24 mouse cellular contexts compared by ENCODE assay signal in the genomic region with DNA sequence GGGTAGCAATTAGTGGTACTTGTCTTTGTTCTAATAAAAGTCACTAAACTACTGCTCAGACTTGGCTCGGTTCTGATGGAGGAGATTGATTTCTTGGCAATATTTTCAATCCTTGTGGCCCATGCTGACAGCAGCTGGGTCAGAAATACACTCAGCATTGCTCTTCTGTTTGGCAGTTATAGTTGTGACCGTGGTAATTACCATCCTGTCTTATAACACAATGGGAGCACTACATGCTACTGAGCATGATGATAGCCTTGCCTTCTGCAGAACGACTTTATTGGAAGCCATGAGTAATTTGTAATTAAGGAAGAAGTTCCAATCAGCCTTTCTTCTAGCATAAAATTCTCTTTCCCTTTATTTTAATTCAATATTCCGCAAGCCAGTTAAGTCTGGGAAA. TPM values are rescaled to one million over a fixed set of nuclear protein-coding genes. Genes with fewer than 3 reads are reported as not detected.
DNase-seq lines count a peak whose midpoint lies in the region; ATAC-seq and TF ChIP-seq lines count a peak whose summit lies in the region.
"Had no signal": no experiment of that assay in that cellular context is flagged by ENCODE, and none has a peak within 500 bp of the region (broad histone marks: within the 10 kb centered on the region; RNA-seq: fewer than 3 reads in every experiment).

No protein-coding gene starts in this region.

- no peak for ATAC-seq in forebrain, embryonic 14.5 days
- ATAC-seq in midbrain, postnatal 0 days (ENCODE audit: low FRiP score) = no peak
- no peak for ATAC-seq in midbrain, embryonic 13.5 days
- ATAC-seq: CD4-positive, CD25-positive, alpha-beta regulatory T cell, adult 4 months; intestine, postnatal 0 days had no signal

- H3K27ac ChIP-seq in forebrain, embryonic 14.5 days (ENCODE audit: low read depth, low read length) = no peak overlapping the region
- H3K27ac ChIP-seq in forebrain, embryonic 10.5 days = no peak overlapping the region
- no peak overlapping the region for H3K27ac ChIP-seq in midbrain, postnatal 0 days (ENCODE audit: low read depth, low read length)
- H3K27ac ChIP-seq in midbrain, embryonic 13.5 days = no peak overlapping the region
- peak overlapping the region; percentile 57; the same call in 1 of the 2 replicates for H3K27ac ChIP-seq in olfactory bulb, adult 2 months (ENCODE audit: insufficient read depth, low read depth, low read length)
- H3K27ac ChIP-seq in kidney, adult 2 months (ENCODE audit: insufficient read depth, low read depth, low read length) = no peak overlapping the region
- H3K27ac ChIP-seq: hindbrain, embryonic 10.5 days; hindbrain, embryonic 13.5 days had no signal

- no peak overlapping the region for H3K4me2 ChIP-seq in forebrain, embryonic 14.5 days (ENCODE audit: low read length)
- H3K4me2 ChIP-seq in midbrain, postnatal 0 days (ENCODE audit: low read depth, low read length, poor library complexity, severe bottlenecking) = no peak overlapping the region
- H3K4me2 ChIP-seq in midbrain, embryonic 13.5 days (replicated peaks) = no peak overlapping the region
- H3K4me2 ChIP-seq: heart, embryonic 11.5 days; hindbrain, embryonic 13.5 days had no signal

- no peak overlapping the region for H3K9ac ChIP-seq in forebrain, embryonic 14.5 days (ENCODE audit: low read length)
- H3K9ac ChIP-seq in midbrain, postnatal 0 days (replicated peaks; ENCODE audit: low read length, poor library complexity, severe bottlenecking) = no peak overlapping the region
- H3K9ac ChIP-seq in midbrain, embryonic 13.5 days (replicated peaks) = no peak overlapping the region
- H3K9ac ChIP-seq: hindbrain, embryonic 13.5 days had no signal

- H3K36me3 ChIP-seq in forebrain, embryonic 14.5 days (ENCODE audit: control insufficient read depth, insufficient read depth, low read length) = no peaks in the 10 kb centered on the region
- no peaks in the 10 kb centered on the region for H3K36me3 ChIP-seq in forebrain, embryonic 10.5 days (replicated peaks)
- no peaks in the 10 kb centered on the region for H3K36me3 ChIP-seq in midbrain, postnatal 0 days (ENCODE audit: insufficient read depth, low read length)
- H3K36me3 ChIP-seq in midbrain, embryonic 13.5 days = no peaks in the 10 kb centered on the region
- H3K36me3 ChIP-seq in kidney, adult 2 months (ENCODE audit: control insufficient read depth, insufficient read depth, low read length) = no peaks in the 10 kb centered on the region
- H3K36me3 ChIP-seq: hindbrain, embryonic 10.5 days; hindbrain, embryonic 13.5 days had no signal

- no peak overlapping the region for H3K4me3 ChIP-seq in forebrain, embryonic 14.5 days (ENCODE audit: low read depth, low read length)
- H3K4me3 ChIP-seq in forebrain, embryonic 10.5 days = no peak overlapping the region
- no peak overlapping the region for H3K4me3 ChIP-seq in midbrain, postnatal 0 days (ENCODE audit: low read depth, low read length)
- no peak overlapping the region for H3K4me3 ChIP-seq in midbrain, embryonic 13.5 days (replicated peaks)
- H3K4me3 ChIP-seq in olfactory bulb, adult 2 months (ENCODE audit: insufficient read depth, low read depth, low read length) = no peak overlapping the region
- H3K4me3 ChIP-seq in kidney, adult 2 months (ENCODE audit: insufficient read depth, low read depth, low read length) = no peak overlapping the region
- H3K4me3 ChIP-seq: hindbrain, embryonic 10.5 days; hindbrain, embryonic 13.5 days had no signal

- H3K9me3 ChIP-seq in forebrain, embryonic 14.5 days (replicated peaks; ENCODE audit: control insufficient read depth, low read length) = no peaks in the 10 kb centered on the region
- H3K9me3 ChIP-seq in forebrain, embryonic 10.5 days = no peaks in the 10 kb centered on the region
- no peaks in the 10 kb centered on the region for H3K9me3 ChIP-seq in midbrain, postnatal 0 days (ENCODE audit: low read length)
- no peaks in the 10 kb centered on the region for H3K9me3 ChIP-seq in midbrain, embryonic 13.5 days
- H3K9me3 ChIP-seq: hindbrain, embryonic 10.5 days; hindbrain, embryonic 13.5 days had no signal

- H3K4me1 ChIP-seq in forebrain, embryonic 14.5 days (ENCODE audit: control insufficient read depth, insufficient read depth, low read length) = no peaks in the 10 kb centered on the region
- no peaks in the 10 kb centered on the region for H3K4me1 ChIP-seq in forebrain, embryonic 10.5 days
- H3K4me1 ChIP-seq in midbrain, postnatal 0 days (ENCODE audit: insufficient read depth, low read length) = no peaks in the 10 kb centered on the region
- H3K4me1 ChIP-seq in midbrain, embryonic 13.5 days (replicated peaks) = no peaks in the 10 kb centered on the region
- H3K4me1 ChIP-seq in olfactory bulb, adult 2 months (ENCODE audit: control insufficient read depth, insufficient read depth, low read length) = no peaks in the 10 kb centered on the region
- H3K4me1 ChIP-seq in kidney, adult 2 months (ENCODE audit: control insufficient read depth, insufficient read depth, low read length) = no peaks in the 10 kb centered on the region
- H3K4me1 ChIP-seq: hindbrain, embryonic 10.5 days; hindbrain, embryonic 13.5 days had no signal

- TF ChIP-seq POLR2A in olfactory bulb, adult 2 months (IDR thresholded peaks at IDR 0.05; ENCODE audit: insufficient read depth, low read depth, low read length) = no peak
- no peak for TF ChIP-seq POLR2A in kidney, adult 2 months (IDR thresholded peaks at IDR 0.05; ENCODE audit: low read depth, low read length)

- H3K27me3 ChIP-seq in forebrain, embryonic 14.5 days (replicated peaks; ENCODE audit: control insufficient read depth, insufficient read depth, low read length) = no peaks in the 10 kb centered on the region
- no peaks in the 10 kb centered on the region for H3K27me3 ChIP-seq in forebrain, embryonic 10.5 days (ENCODE audit: poor library complexity, severe bottlenecking)
- no peaks in the 10 kb centered on the region for H3K27me3 ChIP-seq in midbrain, postnatal 0 days (ENCODE audit: insufficient read depth, low read length)
- H3K27me3 ChIP-seq in midbrain, embryonic 13.5 days = no peaks in the 10 kb centered on the region
- no peaks in the 10 kb centered on the region for H3K27me3 ChIP-seq in kidney, adult 2 months (replicated peaks; ENCODE audit: control insufficient read depth, insufficient read depth, low read length)
- H3K27me3 ChIP-seq: hindbrain, embryonic 13.5 days had no signal

- 58% methylated on average over 4 of the region's 4 CpGs for WGBS in forebrain, embryonic 14.5 days
- WGBS in forebrain, embryonic 10.5 days = 84% methylated on average over 4 of the region's 4 CpGs
- 69% methylated on average over 4 of the region's 4 CpGs for WGBS in midbrain, postnatal 0 days
- 78% methylated on average over 4 of the region's 4 CpGs for WGBS in midbrain, embryonic 13.5 days
- WGBS in olfactory bulb, adult 2 months = 22% methylated on average over 4 of the region's 4 CpGs
- WGBS in kidney, adult 2 months = 62% methylated on average over 4 of the region's 4 CpGs

- peak; percentile 29 for DNase-seq in forebrain, embryonic 14.5 days (ENCODE audit: low spot score)
- no peak for DNase-seq in forebrain, embryonic 10.5 days (ENCODE audit: extremely low spot score, low spot score)
- peak; percentile 47 for DNase-seq in midbrain, postnatal 0 days (ENCODE audit: low spot score)
- DNase-seq in brain, embryonic 18.5 days (ENCODE audit: low read depth, low spot score) = peak; percentile 12
- no peak for DNase-seq in neural tube, embryonic 10.5 days (ENCODE audit: extremely low spot score, low spot score)
- no peak for DNase-seq in kidney, adult 2 months
- DNase-seq: adrenal gland, adult 2 months; adrenal gland, postnatal 14 days; cerebellum, adult 11 months; cerebellum, adult 2 months; cerebellum, adult 9-11 months; cerebellum, postnatal 36 days; gastrocnemius, postnatal 10 days; gastrocnemius, postnatal 36 days; heart, adult 11 months; heart, postnatal 36 days; kidney, adult 8-10 months had no signal

- no peak for TF ChIP-seq CTCF in midbrain, postnatal 0 days (IDR thresholded peaks at IDR 0.05)
- no peak for TF ChIP-seq CTCF in olfactory bulb, adult 2 months (IDR thresholded peaks at IDR 0.05; ENCODE audit: insufficient read depth, low read depth, low read length)
- TF ChIP-seq CTCF in kidney, adult 2 months (conservative IDR thresholded peaks at IDR 0.05; ENCODE audit: insufficient read depth, insufficient read length, low read depth, low read length) = no peak

RNA-seq across cellular contexts. Expression of a gene that starts 42.6 kb away (rescaled TPM):
- polyA plus RNA-seq in forebrain, embryonic 14.5 days (2014; fragmentation: Nextera tagmentation; extraction: Ambion mirVana) = 42.8 and 43.7 TPM in 2 replicates
- polyA plus RNA-seq in forebrain, embryonic 10.5 days (2016; fragmentation: Nextera tagmentation; extraction: Ambion mirVana) = 21.2 and 22.6 TPM in 2 replicates
- 14.3 and 14.9 TPM in 2 replicates for total RNA-seq in midbrain, postnatal 0 days (2014; rRNA removed)
- 32.5 and 36.4 TPM in 2 replicates for polyA plus RNA-seq in midbrain, postnatal 0 days (2015; fragmentation: Nextera tagmentation; extraction: Ambion mirVana)
- 32.9 and 34.3 TPM in 2 replicates for polyA plus RNA-seq in midbrain, embryonic 13.5 days (2015; fragmentation: Nextera tagmentation; extraction: Ambion mirVana)
- polyA plus RNA-seq in olfactory bulb, adult 2 months (2012; ENCODE audit: insufficient read depth, insufficient read length, low replicate concordance, missing spikeins) = not detected in 2 replicates
- 16.0 and 17.9 TPM in 2 replicates for polyA plus RNA-seq in kidney, adult 2 months (2012; rRNA removed)

Comparison
In these comparisons a context has a peak if more than half of its experiments do, and no peak if none do; other contexts are left out.
1. DNase-seq: peak in forebrain, embryonic 14.5 days (single experiment), midbrain, postnatal 0 days (single experiment) and brain, embryonic 18.5 days (single experiment); none in forebrain, embryonic 10.5 days (single experiment), neural tube, embryonic 10.5 days (single experiment) and kidney, adult 2 months (single experiment).